Mouse (Mus musculus) myocyte (in vitro differentiated cells): ENCODE results near the gene Ror2.

Source experiments
- CEBPB ChIP-seq: IDR thresholded peaks from 2 replicates; pipeline ENCODE4 v1.6.1; 2011; ENCODE audit warnings: mild to moderate bottlenecking, moderate library complexity; ENCODE audit not compliant: poor library complexity, insufficient read depth, severe bottlenecking
- E2F4 ChIP-seq: IDR thresholded peaks from one replicate; pipeline ENCODE4 v1.6.1; 2011; ENCODE audit warnings: mild to moderate bottlenecking, control low read depth, moderate library complexity; ENCODE audit not compliant: insufficient read depth
- MAX ChIP-seq: IDR thresholded peaks from one replicate; pipeline ENCODE4 v1.6.1; 2011; ENCODE audit warnings: low read depth, mild to moderate bottlenecking, control low read depth
- MYOG ChIP-seq, 3 experiments: IDR thresholded peaks; one replicate each; pipeline ENCODE4 v1.6.1; 2011; ENCODE audit warnings: control low read depth in 2 of 3, low read depth in 2 of 3, mild to moderate bottlenecking in 2 of 3; ENCODE audit not compliant: insufficient read length in 2 of 3, control insufficient read depth in 1 of 3, insufficient read depth in 1 of 3
- POLR2A ChIP-seq: IDR thresholded peaks from one replicate; pipeline ENCODE4 v1.6.1; 2011; ENCODE audit warnings: low read depth, mild to moderate bottlenecking, control low read depth, moderate library complexity; ENCODE audit not compliant: insufficient read length
- POLR2AphosphoS2 ChIP-seq: IDR thresholded peaks from one replicate; pipeline ENCODE4 v1.6.1; 2011; ENCODE audit warnings: low read depth, control low read depth; ENCODE audit not compliant: insufficient read length
- SRF ChIP-seq: IDR thresholded peaks from one replicate; pipeline ENCODE4 v1.6.1; 2011; ENCODE audit warnings: low read depth; ENCODE audit not compliant: control insufficient read depth, insufficient read length
- TCF12 ChIP-seq: IDR thresholded peaks from one replicate; pipeline ENCODE4 v1.6.1; 2011; ENCODE audit warnings: mild to moderate bottlenecking, control low read depth; ENCODE audit not compliant: poor library complexity, insufficient read depth, severe bottlenecking
- USF1 ChIP-seq: IDR thresholded peaks from one replicate; pipeline ENCODE4 v1.6.1; 2011; ENCODE audit warnings: low read depth, mild to moderate bottlenecking, control low read depth, moderate library complexity

DNA sequence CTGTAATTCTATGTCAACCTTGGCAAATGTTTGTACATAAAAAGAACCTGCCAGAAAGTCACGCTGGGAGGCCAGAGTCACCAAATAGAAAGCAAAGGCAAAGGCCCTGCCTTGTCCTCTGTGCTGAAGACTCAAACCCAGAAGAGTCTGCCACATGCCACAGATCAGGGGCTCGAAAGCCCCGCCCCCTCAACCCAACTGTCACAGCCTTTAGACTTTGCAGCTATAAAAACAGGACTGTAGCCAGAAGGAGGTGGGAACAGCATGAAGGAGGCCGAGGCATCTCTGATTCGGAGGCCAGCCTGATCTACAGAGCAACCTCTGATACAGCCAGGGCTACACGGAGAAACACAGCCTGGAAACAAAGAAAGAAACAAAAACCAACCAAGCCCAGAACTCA, 37.8 kb downstream of the Ror2 start:
- TF ChIP-seq POLR2A, result no peak
- no peak for TF ChIP-seq MAX
- TF ChIP-seq MYOG (IDR thresholded peaks at IDR 0.05; ENCODE audit: control insufficient read depth in 1 of 3, insufficient read depth in 1 of 3, insufficient read length in 2 of 3, low read depth in 2 of 3), result no peak
- no peak for TF ChIP-seq E2F4
- TF ChIP-seq USF1, result no peak
- TF ChIP-seq POLR2AphosphoS2, result no peak
- no peak for TF ChIP-seq TCF12
- no peak for TF ChIP-seq SRF
- no peak for TF ChIP-seq CEBPB
